Mouse (Mus musculus) liver, embryonic 16.5 days (tissue): ENCODE data around the gene Slc25a11. TPM values are rescaled to one million over a fixed set of nuclear protein-coding genes. Genes with fewer than 3 reads are reported as not detected.

Source experiments
- ATAC-seq: fragments of 200-750 bp; cut with Nextera tagmentation; 2 replicates; pipeline ENCODE4 v1.8.0; 2017; ENCODE audit warnings: low read depth, mild to moderate bottlenecking, moderate number of reproducible peaks, moderate library complexity
- H3K27ac ChIP-seq: fragments of 300-500 bp; sonication (generic); 2 replicates; pipeline ENCODE4 v1.5.1; 2014; ENCODE audit warnings: mild to moderate bottlenecking, low read length
- H3K27me3 ChIP-seq: fragments of 300-500 bp; sonication (generic); 2 replicates; pipeline ENCODE4 v1.6.1; 2014; ENCODE audit warnings: low read depth, low read length, mixed read lengths; ENCODE audit not compliant: control insufficient read depth, insufficient read depth
- H3K36me3 ChIP-seq: fragments of 300-500 bp; sonication (generic); 2 replicates; pipeline ENCODE4 v1.6.1; 2014; ENCODE audit warnings: mild to moderate bottlenecking; ENCODE audit not compliant: control insufficient read depth, insufficient read depth
- H3K4me1 ChIP-seq: fragments of 300-500 bp; sonication (generic); 2 replicates; pipeline ENCODE4 v1.6.1; 2014; ENCODE audit warnings: low read depth, low read length, mixed read lengths; ENCODE audit not compliant: control insufficient read depth
- H3K4me2 ChIP-seq: fragments of 300-500 bp; sonication (generic); 2 replicates; pipeline ENCODE4 v1.6.1; 2014; ENCODE audit warnings: low read depth, low read length, mixed read lengths
- H3K4me3 ChIP-seq: fragments of 300-500 bp; sonication (generic); 2 replicates; pipeline ENCODE4 v1.5.1; 2014; ENCODE audit warnings: low read depth, mild to moderate bottlenecking, low read length
- H3K9ac ChIP-seq: fragments of 300-500 bp; sonication (generic); 2 replicates; pipeline ENCODE4 v1.6.1; 2014; ENCODE audit warnings: low read depth, low read length
- H3K9me3 ChIP-seq: fragments of 300-500 bp; sonication (generic); replicated peaks from 2 replicates; pipeline ENCODE4 v1.6.1; 2016; ENCODE audit warnings: low read length; ENCODE audit not compliant: control insufficient read depth
- WGBS: fragments of 180-500 bp; shearing (Covaris S2); extraction: QIAGEN DNeasy Blood & Tissue Kit; methylation state at CpG from one replicate; pipeline ENCODE4 v1.1.7; 2014; ENCODE audit not compliant: insufficient replicate concordance; 5-methylcytosine and 5-hydroxymethylcytosine counted together
- polyA plus RNA-seq: library from polyadenylated mRNA; unstranded; fragments of >200 nt; fragmentation: Nextera tagmentation; extraction: Ambion mirVana; gene quantifications from 2 replicates; pipeline ENCODE4 v1.2.1, GENCODE M21; 2015

The Slc25a11 gene
- polyA plus RNA-seq, 1 experiment from 2014 or later = 79.2 TPM

- Histone ChIP-seq H3K9me3 (no peaks in the 10 kb centered on the region), H3K4me2 (peak overlapping the region; percentile 92), H3K4me1 (peaks cover 49% of the 10 kb centered on the region), H3K4me3 (peak overlapping the region; percentile 99), H3K36me3 (peaks cover 26% of the 10 kb centered on the region), H3K9ac (peak overlapping the region; percentile 100), H3K27ac (peak overlapping the region; percentile 99), H3K27me3 (peaks cover 2% of the 10 kb centered on the region; the same call in 1 of the 2 replicates)
- peak; percentile 59 for ATAC-seq
- under 1% methylated on average over 48 of the region's 48 CpGs for WGBS
These were observed 7.8 kb upstream of the Slc25a11 start for GRCm38 (mm10) chr11:70654923-70655570.

GRCm38 (mm10) chr11:70654198-70654922 lies 7.1 kb upstream of the Slc25a11 start, which contains the start of gene Pfn1:
Pfn1 (minus strand) TSS chr11:70654644.
- peak; percentile 64 for ATAC-seq
- Histone ChIP-seq H3K4me2 (peak within 1 kb of the TSS; percentile 92), H3K27me3 (peaks cover 2% of the 10 kb centered on the region; the same call in 1 of the 2 replicates), H3K36me3 (peaks cover 33% of the 10 kb centered on the region), H3K9ac (peak within 1 kb of the TSS; percentile 100), H3K9me3 (no peaks in the 10 kb centered on the region), H3K27ac (peak within 1 kb of the TSS; percentile 99), H3K4me1 (peaks cover 56% of the 10 kb centered on the region), H3K4me3 (peak within 1 kb of the TSS; percentile 99)
- under 1% methylated on average over 54 of the region's 61 CpGs for WGBS

- Histone ChIP-seq H3K27ac (peak overlapping the region; percentile 99), H3K36me3 (peaks cover 39% of the 10 kb centered on the region), H3K4me3 (peak overlapping the region; percentile 99), H3K4me2 (peak overlapping the region; percentile 92), H3K27me3 (peaks cover 2% of the 10 kb centered on the region; the same call in 1 of the 2 replicates), H3K4me1 (peaks cover 64% of the 10 kb centered on the region), H3K9me3 (no peaks in the 10 kb centered on the region), H3K9ac (peak overlapping the region; percentile 100)
- ATAC-seq = peak; percentile 73
- WGBS = 1% methylated on average over 50 of the region's 63 CpGs
These were observed 6.3 kb upstream of the Slc25a11 start for GRCm38 (mm10) chr11:70653345-70654197.

- 18% methylated on average over 6 of the region's 6 CpGs for WGBS
- no peak for ATAC-seq
- peaks cover 69% of the 10 kb centered on the region for H3K4me1 ChIP-seq
These were observed 5.6 kb upstream of the Slc25a11 start for GRCm38 (mm10) chr11:70652884-70653344.

DNA sequence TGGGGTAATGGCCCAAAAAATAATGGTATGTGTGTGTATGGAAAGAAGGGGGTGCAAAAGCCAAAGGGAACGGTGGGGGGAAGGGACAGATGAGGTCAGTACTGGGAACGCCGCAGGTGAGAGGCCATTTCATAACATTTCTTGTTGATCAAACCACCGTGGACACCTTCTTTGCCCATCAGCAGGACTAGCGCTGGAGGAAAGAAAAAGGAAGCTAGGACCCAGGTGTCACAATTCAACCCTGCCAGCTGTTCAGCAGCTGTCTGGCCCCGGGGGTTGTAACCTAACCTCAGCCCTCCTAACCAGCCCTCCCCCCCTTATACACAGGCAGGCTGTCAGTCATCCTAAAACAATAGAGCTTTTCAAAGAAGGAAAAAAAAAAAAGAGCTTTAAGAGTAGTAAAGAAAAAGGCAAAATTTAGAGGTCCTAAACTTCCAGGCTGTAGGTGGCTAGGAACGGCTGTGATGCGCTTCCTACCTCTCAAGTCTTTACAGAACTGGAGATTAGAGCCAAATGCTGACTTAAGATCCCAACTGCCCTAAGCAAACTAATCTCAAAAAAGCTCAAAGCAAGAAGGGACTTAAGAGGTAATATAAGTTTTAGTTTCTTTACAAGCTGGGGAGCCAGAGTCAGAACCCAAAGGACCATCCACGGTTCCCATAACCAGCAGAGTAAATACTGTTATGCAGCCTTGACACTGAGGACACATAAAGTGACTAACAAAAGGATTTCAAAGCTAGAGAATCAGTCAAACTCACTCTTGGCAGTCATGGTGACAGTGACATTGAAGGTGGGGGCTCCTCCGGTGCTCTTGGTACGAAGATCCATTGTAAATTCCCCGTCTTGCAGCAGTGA lies 5.0 kb upstream of the Slc25a11 start:
- no peak for ATAC-seq
- no peaks in the 10 kb centered on the region for H3K9me3 ChIP-seq
- peak overlapping the region; percentile 99 for H3K27ac ChIP-seq
- H3K27me3 ChIP-seq = peaks cover 2% of the 10 kb centered on the region; the same call in 1 of the 2 replicates
- 29% methylated on average over 12 of the region's 12 CpGs for WGBS
- H3K4me2 ChIP-seq = peak overlapping the region; percentile 92
- H3K4me3 ChIP-seq = peak overlapping the region; percentile 99
- H3K4me1 ChIP-seq = peaks cover 69% of the 10 kb centered on the region
- H3K36me3 ChIP-seq = peaks cover 39% of the 10 kb centered on the region
- peak overlapping the region; percentile 100 for H3K9ac ChIP-seq

More at GRCm38 (mm10) chr11:70652884-70653344, 5.6 kb upstream of the Slc25a11 start:
- Histone ChIP-seq H3K27ac (peak overlapping the region; percentile 99), H3K4me3 (peak overlapping the region; percentile 99), H3K27me3 (peaks cover 2% of the 10 kb centered on the region; the same call in 1 of the 2 replicates), H3K9ac (peak overlapping the region; percentile 100), H3K36me3 (peaks cover 39% of the 10 kb centered on the region), H3K9me3 (no peaks in the 10 kb centered on the region), H3K4me2 (peak overlapping the region; percentile 92)

- no peak for ATAC-seq
- Histone ChIP-seq H3K9ac (peak overlapping the region; percentile 33), H3K9me3 (no peaks in the 10 kb centered on the region), H3K4me2 (peak overlapping the region; percentile 92), H3K27ac (peak overlapping the region; percentile 99), H3K4me3 (peak overlapping the region; percentile 99), H3K36me3 (peaks cover 39% of the 10 kb centered on the region), H3K27me3 (peaks cover 2% of the 10 kb centered on the region; the same call in 1 of the 2 replicates), H3K4me1 (peaks cover 66% of the 10 kb centered on the region)
- WGBS = 27% methylated on average over 2 of the region's 2 CpGs
These were observed 4.1 kb upstream of the Slc25a11 start for GRCm38 (mm10) chr11:70651391-70651790.

DNA sequence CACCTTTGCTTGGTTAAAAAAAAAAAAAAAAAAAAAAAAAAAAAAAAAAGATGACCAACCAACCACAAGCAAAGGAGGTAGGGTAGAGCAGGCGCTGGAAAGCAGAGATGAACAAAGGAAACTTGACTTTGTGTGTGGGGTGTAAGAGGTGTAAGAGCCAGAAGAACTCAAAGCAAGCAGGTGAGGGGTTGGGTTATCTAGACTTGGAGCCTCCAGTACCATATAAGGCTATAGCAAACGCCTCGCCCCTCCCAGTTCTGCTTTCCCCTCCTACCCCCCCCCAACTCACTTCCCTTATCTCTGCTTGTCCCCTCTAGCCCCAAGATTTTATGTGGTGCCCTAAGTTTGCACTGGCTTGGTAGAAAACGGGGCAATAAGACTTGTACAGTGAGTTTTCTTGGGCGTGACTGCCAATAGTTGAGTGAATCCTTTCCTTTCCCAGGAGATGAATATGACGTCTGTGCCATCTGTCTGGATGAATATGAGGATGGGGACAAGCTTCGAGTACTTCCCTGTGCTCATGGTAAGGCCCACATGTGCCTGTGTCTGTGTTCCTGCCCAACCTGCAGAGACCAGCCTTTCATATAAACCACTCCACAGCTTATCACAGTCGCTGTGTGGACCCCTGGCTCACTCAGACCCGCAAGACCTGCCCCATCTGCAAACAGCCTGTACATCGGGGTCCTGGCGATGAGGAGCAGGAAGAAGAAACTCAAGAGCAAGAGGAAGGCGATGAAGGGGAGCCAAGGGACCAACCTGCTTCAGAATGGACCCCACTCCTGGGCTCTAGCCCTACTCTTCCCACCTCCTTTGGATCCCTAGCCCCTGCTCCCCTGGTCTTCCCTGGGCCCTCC lies 3.3 kb upstream of the Slc25a11 start:
- Histone ChIP-seq H3K36me3 (peaks cover 39% of the 10 kb centered on the region), H3K27me3 (no peaks in the 10 kb centered on the region), H3K9ac (peak overlapping the region; percentile 38), H3K4me3 (peak overlapping the region; percentile 99), H3K4me2 (peak overlapping the region; percentile 92), H3K9me3 (no peaks in the 10 kb centered on the region), H3K4me1 (peaks cover 66% of the 10 kb centered on the region), H3K27ac (peak overlapping the region; percentile 99)
- 35% methylated on average over 12 of the region's 12 CpGs for WGBS
- no peak for ATAC-seq
